Mouse (Mus musculus) bone marrow, adult 2 months (tissue): Measurements from ENCODE around the gene Dirc2.

Source experiments
- CTCF ChIP-seq: fragments of 200-500 bp; IDR thresholded peaks from 2 replicates; pipeline ENCODE4 v1.5.1; 2011; ENCODE audit warnings: low read length, control low read depth; ENCODE audit not compliant: control insufficient read depth, insufficient read depth
- POLR2A ChIP-seq: fragments of 200-500 bp; IDR thresholded peaks from 2 replicates; pipeline ENCODE4 v1.6.1; 2011; ENCODE audit warnings: low read depth, mild to moderate bottlenecking, control low read depth, low read length, borderline replicate concordance; ENCODE audit not compliant: control insufficient read depth

DNA sequence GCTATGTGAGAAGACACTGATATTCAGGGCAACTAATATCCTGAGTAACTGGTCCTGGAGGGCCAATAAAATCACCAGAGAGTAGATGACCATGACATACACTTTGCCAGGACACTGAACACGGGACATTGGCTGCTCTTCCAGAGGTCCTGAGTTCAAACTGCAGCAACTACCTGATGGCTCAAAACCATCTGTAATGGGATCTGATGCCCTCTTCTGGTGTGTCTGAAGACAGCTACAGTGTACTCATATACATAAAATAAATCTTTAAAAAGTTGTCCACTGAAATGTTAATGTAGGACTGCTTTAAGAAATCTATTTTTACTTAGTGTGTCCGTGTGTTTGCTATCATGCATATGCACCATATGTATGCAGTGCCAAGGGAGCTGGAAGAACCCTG is 42.6 kb downstream of the Dirc2 start:
- TF ChIP-seq POLR2A (no peak), CTCF (no peak)
